Mouse (Mus musculus): ENCODE data around the gene Pard3. TPM values are rescaled to one million over a fixed set of nuclear protein-coding genes. Genes with fewer than 3 reads are reported as not detected.

Pard3 gene
- polyA plus RNA-seq, 2 experiments, result 4.5 TPM

DNA sequence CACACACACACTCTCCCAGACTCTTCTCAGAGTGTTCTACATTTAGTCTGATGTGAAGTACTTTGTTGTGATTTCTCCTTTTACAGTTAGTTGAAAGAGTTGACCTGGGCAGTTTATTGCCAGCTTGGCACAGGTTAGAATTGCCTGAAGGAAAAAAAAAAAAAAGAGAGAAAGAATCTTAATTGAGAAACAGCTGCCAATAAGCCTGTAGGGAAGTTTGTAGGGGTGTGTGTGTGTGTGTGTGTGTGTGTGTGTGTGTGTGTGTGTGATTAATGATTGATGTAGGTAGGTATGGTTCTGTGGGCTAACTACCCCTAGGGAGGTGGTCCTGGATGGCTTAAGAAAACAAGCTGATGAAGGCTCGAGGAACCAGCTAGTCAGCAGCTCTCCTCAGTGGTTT is 252.1 kb downstream of the Pard3 start:
- Histone ChIP-seq H3K9me3 (ENCODE audit: control insufficient read depth, low read length) (no peaks in the 10 kb centered on the region), H3K9ac (replicated peaks) (no peak overlapping the region), H3K4me3 (ENCODE audit: insufficient read depth in 1 of 2, low read depth in 2 of 2, low read length in 2 of 2) (no peak overlapping the region), H3K36me3 (replicated peaks; ENCODE audit: control insufficient read depth, insufficient read depth, low read depth) (no peaks in the 10 kb centered on the region), H3K27ac (no peak overlapping the region), H3K4me1 (replicated peaks; ENCODE audit: control insufficient read depth in 2 of 2, insufficient read depth in 2 of 2, low read length in 1 of 2) (no peaks in the 10 kb centered on the region), H3K27me3 (ENCODE audit: control insufficient read depth, insufficient read depth, low read length) (no peaks in the 10 kb centered on the region), H3K4me2 (ENCODE audit: low read depth) (no peak overlapping the region)
- WGBS (ENCODE audit: insufficient replicate concordance), result 9% methylated on average over 1 of the region's 1 CpGs
- DNase-seq (ENCODE audit: low read depth in 3 of 3, low spot score in 3 of 3) (no peak), ATAC-seq (ENCODE audit: insufficient read depth) (no peak)
- TF ChIP-seq EP300 (IDR thresholded peaks at IDR 0.05; ENCODE audit: low read depth) (no peak), CTCF (IDR thresholded peaks at IDR 0.05; ENCODE audit: low read depth) (no peak)

DNA sequence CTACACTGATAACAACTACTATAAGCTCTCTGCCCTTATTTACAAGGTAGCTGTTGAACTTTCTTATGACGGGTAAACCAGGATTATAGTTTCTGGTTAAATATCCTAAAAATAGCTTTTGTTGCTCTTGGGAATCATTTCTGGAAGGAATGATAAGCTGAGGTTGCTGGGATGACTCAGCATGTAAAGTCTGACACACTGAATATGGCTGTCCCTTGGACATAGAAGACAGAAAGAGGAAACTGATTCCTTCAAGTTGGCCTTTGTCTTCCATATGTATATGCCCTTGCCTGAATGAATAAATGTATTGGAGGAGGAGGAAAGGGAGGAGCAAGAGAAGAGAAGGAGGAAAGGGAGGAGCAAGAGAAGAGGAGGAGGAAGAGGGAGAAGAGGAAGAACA is 254.2 kb downstream of the Pard3 start:
- WGBS (ENCODE audit: insufficient replicate concordance), result 22% methylated on average over 1 of the region's 1 CpGs
- no peak for DNase-seq (ENCODE audit: low read depth in 3 of 3, low spot score in 3 of 3)
- Histone ChIP-seq H3K4me3 (ENCODE audit: insufficient read depth in 1 of 2, low read depth in 2 of 2, low read length in 2 of 2) (no peak overlapping the region), H3K36me3 (replicated peaks; ENCODE audit: control insufficient read depth, insufficient read depth, low read depth) (no peaks in the 10 kb centered on the region), H3K9ac (replicated peaks) (no peak overlapping the region), H3K4me1 (replicated peaks; ENCODE audit: control insufficient read depth in 2 of 2, insufficient read depth in 2 of 2, low read length in 1 of 2) (no peaks in the 10 kb centered on the region), H3K9me3 (ENCODE audit: control insufficient read depth, low read length) (no peaks in the 10 kb centered on the region), H3K27me3 (ENCODE audit: control insufficient read depth, insufficient read depth, low read length) (no peaks in the 10 kb centered on the region), H3K27ac (no peak overlapping the region), H3K4me2 (ENCODE audit: low read depth) (no peak overlapping the region)
- ATAC-seq (ENCODE audit: insufficient read depth), result no peak
- no peak for TF ChIP-seq CTCF (IDR thresholded peaks at IDR 0.05; ENCODE audit: low read depth)
- TF ChIP-seq EP300 (IDR thresholded peaks at IDR 0.05; ENCODE audit: low read depth), result no peak

DNA sequence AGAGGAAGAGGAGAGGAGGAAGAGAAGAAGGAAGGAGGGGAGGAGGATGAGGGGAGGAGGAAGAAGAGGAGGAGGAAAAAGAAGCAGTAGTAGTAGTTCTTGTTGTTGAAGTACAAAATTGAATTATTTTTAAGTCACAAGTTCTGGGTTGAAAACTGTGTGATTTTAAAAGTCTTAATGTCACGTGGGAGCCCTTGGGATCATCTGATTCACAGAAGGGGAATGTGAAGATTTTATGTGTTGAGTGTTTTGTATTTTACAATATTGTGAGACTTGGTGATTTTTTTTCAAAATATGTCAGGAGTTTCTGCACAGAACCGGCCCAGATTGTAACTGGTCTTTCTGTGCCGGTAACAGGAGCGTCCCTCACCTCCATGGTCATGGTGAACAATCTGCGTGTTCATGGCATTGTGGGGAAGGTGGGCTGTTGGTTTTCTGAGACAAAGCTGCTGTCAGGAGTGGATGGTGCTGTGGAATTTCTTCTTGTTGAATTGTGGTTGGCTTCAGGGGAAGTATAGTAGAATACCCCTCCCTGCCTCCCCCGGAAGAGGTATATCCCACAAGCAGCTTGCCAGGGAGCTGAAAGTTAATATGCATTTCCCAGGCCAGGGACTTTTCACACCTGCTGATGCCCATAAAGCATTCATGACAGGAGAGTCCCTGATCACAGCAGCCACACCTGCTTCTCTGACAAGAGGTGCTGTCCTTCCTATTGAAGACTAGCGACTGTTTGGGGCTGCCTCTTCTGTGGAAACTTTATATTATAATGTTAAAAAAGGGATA is 254.9 kb downstream of the Pard3 start:
- H3K4me2 ChIP-seq (ENCODE audit: low read depth), result no peak overlapping the region
- no peaks in the 10 kb centered on the region for H3K4me1 ChIP-seq (replicated peaks; ENCODE audit: control insufficient read depth in 2 of 2, insufficient read depth in 2 of 2, low read length in 1 of 2)
- ATAC-seq (ENCODE audit: insufficient read depth) (no peak), DNase-seq (ENCODE audit: low read depth in 3 of 3, low spot score in 3 of 3) (no peak)
- no peaks in the 10 kb centered on the region for H3K27me3 ChIP-seq (ENCODE audit: control insufficient read depth, insufficient read depth, low read length)
- TF ChIP-seq EP300 (IDR thresholded peaks at IDR 0.05; ENCODE audit: low read depth), result no peak
- no peak for TF ChIP-seq CTCF (IDR thresholded peaks at IDR 0.05; ENCODE audit: low read depth)
- no peak overlapping the region for H3K9ac ChIP-seq (replicated peaks)
- no peak overlapping the region for H3K4me3 ChIP-seq (ENCODE audit: insufficient read depth in 1 of 2, low read depth in 2 of 2, low read length in 2 of 2)
- 32% methylated on average over 7 of the region's 7 CpGs for WGBS (ENCODE audit: insufficient replicate concordance)
- H3K27ac ChIP-seq, result no peak overlapping the region
- no peaks in the 10 kb centered on the region for H3K9me3 ChIP-seq (ENCODE audit: control insufficient read depth, low read length)
- H3K36me3 ChIP-seq (replicated peaks; ENCODE audit: control insufficient read depth, insufficient read depth, low read depth), result no peaks in the 10 kb centered on the region

DNA sequence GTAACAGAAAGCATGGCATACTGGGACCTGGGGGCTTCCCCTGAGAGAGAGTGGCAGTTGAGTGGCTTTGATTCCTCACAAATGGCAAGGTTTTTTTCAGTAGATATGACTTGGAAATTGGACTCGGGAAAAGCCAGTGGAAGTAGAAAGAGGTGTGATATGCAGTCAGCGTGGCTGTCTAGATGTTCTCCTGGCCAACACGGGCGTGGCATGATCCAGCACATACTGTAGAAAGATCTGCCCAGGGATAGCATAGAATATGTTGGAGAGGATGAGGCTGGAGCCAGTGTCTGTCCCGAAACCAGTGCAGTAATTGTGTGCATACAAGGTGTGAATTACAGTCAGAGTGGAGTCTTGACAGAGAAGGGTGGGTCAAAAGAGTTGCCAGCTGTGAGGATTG is 257.2 kb downstream of the Pard3 start:
- TF ChIP-seq EP300 (IDR thresholded peaks at IDR 0.05; ENCODE audit: low read depth), result no peak
- TF ChIP-seq CTCF (IDR thresholded peaks at IDR 0.05; ENCODE audit: low read depth), result no peak
- no peak overlapping the region for H3K9ac ChIP-seq (replicated peaks)
- no peaks in the 10 kb centered on the region for H3K27me3 ChIP-seq (ENCODE audit: control insufficient read depth, insufficient read depth, low read length)
- no peaks in the 10 kb centered on the region for H3K9me3 ChIP-seq (ENCODE audit: control insufficient read depth, low read length)
- no peaks in the 10 kb centered on the region for H3K36me3 ChIP-seq (replicated peaks; ENCODE audit: control insufficient read depth, insufficient read depth, low read depth)
- ATAC-seq (ENCODE audit: insufficient read depth) (no peak), DNase-seq (ENCODE audit: low read depth in 3 of 3, low spot score in 3 of 3) (no peak)
- H3K27ac ChIP-seq, result no peak overlapping the region
- H3K4me1 ChIP-seq (replicated peaks; ENCODE audit: control insufficient read depth in 2 of 2, insufficient read depth in 2 of 2, low read length in 1 of 2), result no peaks in the 10 kb centered on the region
- WGBS (ENCODE audit: insufficient replicate concordance), result 54% methylated on average over 5 of the region's 5 CpGs
- H3K4me2 ChIP-seq (ENCODE audit: low read depth), result no peak overlapping the region
- no peak overlapping the region for H3K4me3 ChIP-seq (ENCODE audit: insufficient read depth in 1 of 2, low read depth in 2 of 2, low read length in 2 of 2)

DNA sequence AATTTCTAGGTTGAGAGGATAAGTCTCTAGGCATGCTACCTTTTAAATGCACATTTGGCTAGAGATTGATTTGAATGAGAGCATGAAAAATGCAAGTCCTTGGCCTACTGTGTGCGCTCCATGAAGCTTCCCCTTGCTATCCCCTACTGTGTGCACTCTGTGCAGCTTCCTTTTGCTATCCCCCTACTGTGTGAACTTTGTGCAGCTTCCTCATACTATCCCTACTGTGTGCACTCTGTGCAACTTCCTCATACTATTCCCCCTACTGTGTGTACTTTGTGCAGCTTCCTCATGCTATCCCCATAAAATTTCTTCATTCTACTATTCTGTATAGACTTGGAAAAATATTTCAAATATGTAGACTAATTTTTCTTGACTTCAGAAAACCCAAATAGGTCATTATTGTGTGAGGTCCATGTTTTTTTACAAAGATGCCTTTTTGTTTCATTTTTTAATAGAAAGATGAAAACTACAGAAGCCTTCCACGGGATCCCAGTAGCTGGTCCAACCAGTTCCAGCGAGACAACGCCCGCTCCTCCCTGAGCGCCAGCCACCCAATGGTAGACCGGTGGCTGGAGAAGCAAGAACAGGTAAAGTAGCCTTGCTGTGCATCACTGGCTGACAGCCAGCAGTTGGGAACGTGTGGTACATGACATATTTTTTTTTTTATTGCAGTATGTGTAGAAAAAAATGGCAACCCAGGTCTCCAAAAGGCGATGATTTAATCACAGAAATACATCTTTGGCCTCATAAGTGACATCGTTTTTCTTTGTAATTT is 260.1 kb downstream of the Pard3 start:
- Histone ChIP-seq H3K27me3 (ENCODE audit: control insufficient read depth, insufficient read depth, low read length) (no peaks in the 10 kb centered on the region), H3K4me1 (replicated peaks; ENCODE audit: control insufficient read depth in 2 of 2, insufficient read depth in 2 of 2, low read length in 1 of 2) (no peaks in the 10 kb centered on the region), H3K4me2 (ENCODE audit: low read depth) (no peak overlapping the region), H3K36me3 (replicated peaks; ENCODE audit: control insufficient read depth, insufficient read depth, low read depth) (no peaks in the 10 kb centered on the region), H3K9ac (replicated peaks) (no peak overlapping the region), H3K4me3 (ENCODE audit: insufficient read depth in 1 of 2, low read depth in 2 of 2, low read length in 2 of 2) (no peak overlapping the region), H3K9me3 (ENCODE audit: control insufficient read depth, low read length) (no peaks in the 10 kb centered on the region), H3K27ac (no peak overlapping the region)
- TF ChIP-seq EP300 (IDR thresholded peaks at IDR 0.05; ENCODE audit: low read depth) (no peak), CTCF (IDR thresholded peaks at IDR 0.05; ENCODE audit: low read depth) (no peak)
- ATAC-seq (ENCODE audit: insufficient read depth), result no peak
- no peak for DNase-seq (ENCODE audit: low read depth in 3 of 3, low spot score in 3 of 3)
- WGBS (ENCODE audit: insufficient replicate concordance), result 75% methylated on average over 10 of the region's 10 CpGs
